Mouse (Mus musculus) ES-E14 (cell line): ENCODE data around the gene Kcnd2.

Experiments used
- CHD2 ChIP-seq: IDR thresholded peaks from 2 replicates; pipeline ENCODE4 v1.6.1; 2014; ENCODE audit warnings: mild to moderate bottlenecking, low read depth, low read length, inconsistent platforms
- HCFC1 ChIP-seq: IDR thresholded peaks from 2 replicates; pipeline ENCODE4 v1.6.1; 2012; ENCODE audit warnings: low read length, inconsistent platforms, borderline replicate concordance; ENCODE audit not compliant: insufficient read depth
- MAFK ChIP-seq: IDR thresholded peaks from 2 replicates; pipeline ENCODE4 v1.6.1; 2014; ENCODE audit warnings: mild to moderate bottlenecking, low read depth, low read length, inconsistent platforms; ENCODE audit not compliant: insufficient read depth
- ZC3H11A ChIP-seq: IDR thresholded peaks from 2 replicates; pipeline ENCODE4 v1.6.1; 2012; ENCODE audit warnings: low read depth, mild to moderate bottlenecking, inconsistent platforms, low read length, borderline replicate concordance
- ZNF384 ChIP-seq: IDR thresholded peaks from 2 replicates; pipeline ENCODE4 v1.6.1; 2012; ENCODE audit warnings: low read depth, low read length, inconsistent platforms

DNA sequence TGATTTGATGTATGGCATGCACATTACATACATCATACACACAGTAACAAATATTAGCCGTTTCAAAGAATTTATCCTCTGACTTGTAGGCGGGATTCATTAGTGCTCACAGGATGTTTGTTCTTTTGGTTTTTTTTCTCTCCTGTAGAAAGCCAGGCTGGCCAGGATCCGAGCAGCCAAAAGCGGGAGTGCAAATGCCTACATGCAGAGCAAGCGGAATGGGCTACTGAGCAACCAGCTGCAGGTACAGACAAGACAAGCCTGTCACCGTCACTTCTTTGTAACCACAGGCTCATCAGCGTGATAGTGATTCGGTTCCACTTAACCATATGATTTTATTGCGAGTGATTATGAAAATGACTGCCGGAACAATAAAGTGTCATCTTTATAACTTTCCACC is 506.9 kb downstream of the Kcnd2 start:
- TF ChIP-seq HCFC1 (no peak), ZNF384 (no peak), CHD2 (no peak), MAFK (no peak), ZC3H11A (no peak)
